Comparison of ENCODE assay signal across 8 mouse cellular contexts in genomic region chr5:52669426-52670191, GRCm38 (mm10). TPM values are rescaled to one million over a fixed set of nuclear protein-coding genes. Genes with fewer than 3 reads are reported as not detected.
DNase-seq lines count a peak whose midpoint lies in the region; ATAC-seq and TF ChIP-seq lines count a peak whose summit lies in the region.

TSS of gene Sepsecs (minus strand) at chr5:52669708.

- 0 out of 2 replicates have a peak within 1 kb of the TSS, but pooled peaks have one; percentile 50 for H3K27ac ChIP-seq in forebrain, embryonic 12.5 days
- H3K27ac ChIP-seq in heart, postnatal 0 days (ENCODE audit: low read depth) = peak within 1 kb of the TSS; percentile 73
- H3K27ac ChIP-seq in liver, embryonic 16.5 days (ENCODE audit: low read length) = peak within 1 kb of the TSS; percentile 94
- peak within 1 kb of the TSS; percentile 66; the same call in 1 of the 2 replicates for H3K27ac ChIP-seq in neural tube, embryonic 13.5 days (replicated peaks)
- H3K27ac ChIP-seq in testis, adult 2 months (ENCODE audit: control insufficient read depth, insufficient read depth, low read depth, low read length) = peak within 1 kb of the TSS; percentile 69; the same call in 1 of the 2 replicates

- WGBS in forebrain, embryonic 12.5 days = 4% methylated on average over 56 of the region's 56 CpGs
- WGBS in heart, postnatal 0 days = 4% methylated on average over 56 of the region's 56 CpGs
- 4% methylated on average over 56 of the region's 56 CpGs for WGBS in liver, embryonic 16.5 days (ENCODE audit: insufficient replicate concordance)
- 4% methylated on average over 53 of the region's 56 CpGs for WGBS in neural tube, embryonic 13.5 days

- peak; percentile 87 for DNase-seq in c-Kit-positive CD71-positive TER-119-positive erythroid progenitor cells, embryonic 14.5 days (ENCODE audit: low spot score)
- DNase-seq in heart, postnatal 0 days (ENCODE audit: low spot score) = peak; percentile 89
- DNase-seq in kidney, postnatal 4 days = peak; percentile 96 to 97

- TF ChIP-seq POLR2A in testis, adult 2 months (IDR thresholded peaks at IDR 0.05; ENCODE audit: control insufficient read depth, low read depth, low read length) = peak; percentile 66

- no peak for TF ChIP-seq CTCF in E14TG2a.4 (conservative IDR thresholded peaks at IDR 0.05; ENCODE audit: low read length)
- TF ChIP-seq CTCF in heart, postnatal 0 days (IDR thresholded peaks at IDR 0.05; ENCODE audit: low read depth) = 0 out of 2 replicates have a peak, but pooled peaks have one; percentile 4
- TF ChIP-seq CTCF in testis, adult 2 months (IDR thresholded peaks at IDR 0.05; ENCODE audit: control insufficient read depth, insufficient read depth, insufficient replicate concordance, low read depth, low read length) = no peak

- H3K4me3 ChIP-seq in E14TG2a.4 (replicated peaks; ENCODE audit: low read length) = peak within 1 kb of the TSS; percentile 96
- peak within 1 kb of the TSS; percentile 69 for H3K4me3 ChIP-seq in forebrain, embryonic 12.5 days (replicated peaks)
- peak within 1 kb of the TSS; percentile 89 for H3K4me3 ChIP-seq in heart, postnatal 0 days (ENCODE audit: low read depth, low read length)
- peak within 1 kb of the TSS; percentile 88 for H3K4me3 ChIP-seq in liver, embryonic 16.5 days (ENCODE audit: low read depth, low read length)
- peak within 1 kb of the TSS; percentile 67 for H3K4me3 ChIP-seq in neural tube, embryonic 13.5 days
- peak within 1 kb of the TSS; percentile 94 for H3K4me3 ChIP-seq in testis, adult 2 months (ENCODE audit: control insufficient read depth, low read depth, low read length)

- peak; percentile 95 for ATAC-seq in forebrain, embryonic 12.5 days (ENCODE audit: low FRiP score)
- ATAC-seq in heart, postnatal 0 days (ENCODE audit: insufficient read depth, low read depth) = peak; percentile 95
- peak; percentile 94 for ATAC-seq in liver, embryonic 16.5 days (ENCODE audit: low read depth)
- peak; percentile 95 for ATAC-seq in neural tube, embryonic 13.5 days (ENCODE audit: low read depth)

- peaks cover 10% of the 10 kb centered on the region for H3K36me3 ChIP-seq in E14TG2a.4 (ENCODE audit: insufficient read depth, low read length)
- H3K36me3 ChIP-seq in forebrain, embryonic 12.5 days (replicated peaks) = no peaks in the 10 kb centered on the region
- H3K36me3 ChIP-seq in heart, postnatal 0 days (replicated peaks; ENCODE audit: control insufficient read depth, insufficient read depth, low read length) = peaks cover 10% of the 10 kb centered on the region
- H3K36me3 ChIP-seq in liver, embryonic 16.5 days (ENCODE audit: control insufficient read depth, insufficient read depth) = no peaks in the 10 kb centered on the region
- peaks cover 8% of the 10 kb centered on the region; the same call in 1 of the 2 replicates for H3K36me3 ChIP-seq in neural tube, embryonic 13.5 days
- H3K36me3 ChIP-seq in testis, adult 2 months (ENCODE audit: control insufficient read depth, insufficient read depth, low read length) = no peaks in the 10 kb centered on the region

- no peak for TF ChIP-seq EP300 in heart, postnatal 0 days (IDR thresholded peaks at IDR 0.05; ENCODE audit: low read depth)

- H3K4me2 ChIP-seq in forebrain, embryonic 12.5 days = peak within 1 kb of the TSS; percentile 55
- H3K4me2 ChIP-seq in heart, postnatal 0 days (ENCODE audit: low read depth, low read length) = peak within 1 kb of the TSS; percentile 83
- peak within 1 kb of the TSS; percentile 71 for H3K4me2 ChIP-seq in liver, embryonic 16.5 days (ENCODE audit: low read depth, low read length)
- H3K4me2 ChIP-seq in neural tube, embryonic 13.5 days = peak within 1 kb of the TSS; percentile 79

- H3K4me1 ChIP-seq in E14TG2a.4 (replicated peaks; ENCODE audit: low read depth, low read length) = peaks cover 36% of the 10 kb centered on the region
- peaks cover 13% of the 10 kb centered on the region for H3K4me1 ChIP-seq in forebrain, embryonic 12.5 days
- H3K4me1 ChIP-seq in heart, postnatal 0 days (ENCODE audit: control insufficient read depth, insufficient read depth) = peaks cover 5% of the 10 kb centered on the region
- peaks cover 12% of the 10 kb centered on the region for H3K4me1 ChIP-seq in liver, embryonic 16.5 days (ENCODE audit: control insufficient read depth, low read depth, low read length)
- peaks cover 15% of the 10 kb centered on the region for H3K4me1 ChIP-seq in neural tube, embryonic 13.5 days (replicated peaks)
- H3K4me1 ChIP-seq in testis, adult 2 months (ENCODE audit: control insufficient read depth, insufficient read depth, low read length) = no peaks in the 10 kb centered on the region

- H3K9ac ChIP-seq in forebrain, embryonic 12.5 days = peak within 1 kb of the TSS; percentile 69
- H3K9ac ChIP-seq in heart, postnatal 0 days (replicated peaks; ENCODE audit: low read depth, low read length) = peak within 1 kb of the TSS; percentile 82
- peak within 1 kb of the TSS; percentile 89 for H3K9ac ChIP-seq in liver, embryonic 16.5 days (ENCODE audit: low read depth, low read length)
- H3K9ac ChIP-seq in neural tube, embryonic 13.5 days = peak within 1 kb of the TSS; percentile 73

- H3K27me3 ChIP-seq in E14TG2a.4 (ENCODE audit: insufficient read depth, low read length) = no peaks in the 10 kb centered on the region
- H3K27me3 ChIP-seq in forebrain, embryonic 12.5 days = no peaks in the 10 kb centered on the region
- no peaks in the 10 kb centered on the region for H3K27me3 ChIP-seq in heart, postnatal 0 days (ENCODE audit: control insufficient read depth, insufficient read depth, low read length)
- no peaks in the 10 kb centered on the region; the same call in 1 of the 2 replicates for H3K27me3 ChIP-seq in liver, embryonic 16.5 days (ENCODE audit: control insufficient read depth, insufficient read depth, low read depth, low read length)
- H3K27me3 ChIP-seq in neural tube, embryonic 13.5 days = no peaks in the 10 kb centered on the region
- H3K27me3 ChIP-seq in testis, adult 2 months (ENCODE audit: control insufficient read depth, insufficient read depth, low read length) = no peaks in the 10 kb centered on the region

- H3K9me3 ChIP-seq in E14TG2a.4 (ENCODE audit: low read length) = no peaks in the 10 kb centered on the region
- H3K9me3 ChIP-seq in forebrain, embryonic 12.5 days = no peaks in the 10 kb centered on the region
- no peaks in the 10 kb centered on the region for H3K9me3 ChIP-seq in heart, postnatal 0 days (replicated peaks; ENCODE audit: control insufficient read depth, low read length)
- H3K9me3 ChIP-seq in liver, embryonic 16.5 days (replicated peaks; ENCODE audit: control insufficient read depth, low read length) = no peaks in the 10 kb centered on the region
- H3K9me3 ChIP-seq in neural tube, embryonic 13.5 days = no peaks in the 10 kb centered on the region

RNA-seq across cellular contexts. Expression of gene Sepsecs, which starts in this region (rescaled TPM):
- 9.1 and 9.7 TPM in 2 replicates for polyA plus RNA-seq in forebrain, embryonic 12.5 days (2016; fragmentation: Nextera tagmentation; extraction: Ambion mirVana)
- total RNA-seq in heart, postnatal 0 days (2014; rRNA removed; ENCODE audit: low replicate concordance) = 6.5 and 6.9 TPM in 2 replicates
- polyA plus RNA-seq in heart, postnatal 0 days (2015; fragmentation: Nextera tagmentation; extraction: Ambion mirVana) = 4.9 and 5.7 TPM in 2 replicates
- polyA plus RNA-seq in liver, embryonic 16.5 days (2015; fragmentation: Nextera tagmentation; extraction: Ambion mirVana) = 9.0 and 9.2 TPM in 2 replicates
- polyA plus RNA-seq in neural tube, embryonic 13.5 days (2015; fragmentation: Nextera tagmentation; extraction: Ambion mirVana) = 6.1 and 6.3 TPM in 2 replicates
- 6.1 and 6.9 TPM in 2 replicates for polyA plus RNA-seq in testis, adult 2 months (2012; rRNA removed)

Comparison
In these comparisons a context has a peak if more than half of its experiments do, and no peak if none do; other contexts are left out.
1. Peak in every context shown above with its lines: DNase-seq, ATAC-seq, H3K4me3 ChIP-seq and H3K27ac ChIP-seq.